Mouse (Mus musculus) inflammation-experienced regulatory T-cells, adult 6 months (primary cell): ENCODE results near the gene Ncor2. TPM values are rescaled to one million over a fixed set of nuclear protein-coding genes. Genes with fewer than 3 reads are reported as not detected.
"Not testable (repeated sequence)": the region's sequence is repeated elsewhere in the genome, so short reads cannot be mapped to it uniquely, and the experiment has no call there.

ENCODE experiments used
- ATAC-seq: one replicate; pipeline ENCODE4 v1.8.0; 2017
- polyA plus RNA-seq, 3 experiments: library from polyadenylated mRNA; unstranded; fragments of 100-300 nt; shearing (Covaris generic); gene quantifications; one replicate each; pipeline ENCODE4 v1.2.1; 2017

Ncor2 gene
- polyA plus RNA-seq: 1 to 10 TPM; 3.9 to 6.7 (median 4.7) TPM

DNA sequence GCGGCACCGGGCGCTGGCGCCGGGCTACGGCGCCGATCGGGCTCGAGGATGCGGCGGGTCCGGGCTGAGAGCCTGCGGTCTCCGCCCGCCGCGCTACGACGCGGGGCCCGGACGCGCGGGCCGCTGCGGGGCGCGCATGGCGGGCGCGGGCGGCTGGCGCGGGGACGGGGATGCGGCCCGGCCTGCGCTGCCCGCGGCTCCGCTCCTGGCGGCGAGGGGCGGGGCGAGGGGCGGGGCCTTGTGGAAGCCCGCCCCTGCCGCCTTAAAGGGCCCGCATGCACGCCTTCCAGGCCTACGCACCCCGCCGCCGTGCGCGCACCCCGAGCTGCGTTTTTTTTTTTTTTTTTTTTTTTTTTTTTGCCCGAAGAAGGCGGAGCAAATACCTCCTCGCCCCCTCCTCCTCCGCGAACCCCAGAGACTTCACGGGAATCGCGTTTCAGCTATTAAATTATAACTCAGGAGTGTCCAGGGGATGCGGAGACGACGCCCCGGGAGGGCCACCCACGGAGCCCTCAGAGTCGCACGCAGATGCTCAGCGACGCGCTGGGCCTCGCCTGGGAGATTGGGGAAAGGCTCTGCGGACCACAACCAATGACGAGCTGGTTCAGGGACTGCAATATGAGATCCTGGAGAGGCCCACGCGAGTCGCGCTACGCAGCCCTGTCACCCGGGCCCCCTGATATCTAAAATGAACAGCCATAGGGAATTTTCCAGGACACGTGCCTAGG is at the start of gene Ncor2:
Ncor2 (minus strand) TSS at position 213 of the 728 bp plus-strand sequence.
- peak; percentile 47 for ATAC-seq

GRCm38 (mm10) chr5:125227699-125228098 is 48.7 kb upstream of the Ncor2 start:
- ATAC-seq: no peak

GRCm38 (mm10) chr5:125226229-125226634 is 47.2 kb upstream of the Ncor2 start:
- ATAC-seq: no peak

GRCm38 (mm10) chr5:125224925-125225324 is 45.9 kb upstream of the Ncor2 start:
- no peak for ATAC-seq

DNA sequence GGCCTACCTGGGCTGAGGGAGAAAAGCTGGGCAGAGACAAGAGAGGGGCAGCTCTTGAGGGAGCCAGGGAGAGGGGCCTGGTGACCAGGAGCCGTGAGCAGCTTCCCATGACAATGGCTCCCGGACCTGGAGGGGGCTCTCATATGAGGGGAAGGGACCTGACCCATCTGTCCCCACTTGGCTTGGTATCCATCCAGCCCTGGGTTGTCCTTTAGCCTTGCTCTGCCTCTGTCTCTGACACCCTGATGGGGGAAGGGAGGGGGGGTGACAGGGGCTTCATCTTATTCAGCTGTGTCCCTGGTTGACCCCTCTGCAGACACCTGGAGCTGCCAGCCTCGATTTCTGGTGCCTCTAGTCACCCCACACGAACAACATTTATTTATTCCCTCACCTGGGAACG is 44.9 kb upstream of the Ncor2 start:
- no peak for ATAC-seq

- ATAC-seq: no peak
These were observed 43.7 kb upstream of the Ncor2 start for GRCm38 (mm10) chr5:125222706-125223105.

GRCm38 (mm10) chr5:125221868-125222267 is 42.8 kb upstream of the Ncor2 start:
- no peak for ATAC-seq

DNA sequence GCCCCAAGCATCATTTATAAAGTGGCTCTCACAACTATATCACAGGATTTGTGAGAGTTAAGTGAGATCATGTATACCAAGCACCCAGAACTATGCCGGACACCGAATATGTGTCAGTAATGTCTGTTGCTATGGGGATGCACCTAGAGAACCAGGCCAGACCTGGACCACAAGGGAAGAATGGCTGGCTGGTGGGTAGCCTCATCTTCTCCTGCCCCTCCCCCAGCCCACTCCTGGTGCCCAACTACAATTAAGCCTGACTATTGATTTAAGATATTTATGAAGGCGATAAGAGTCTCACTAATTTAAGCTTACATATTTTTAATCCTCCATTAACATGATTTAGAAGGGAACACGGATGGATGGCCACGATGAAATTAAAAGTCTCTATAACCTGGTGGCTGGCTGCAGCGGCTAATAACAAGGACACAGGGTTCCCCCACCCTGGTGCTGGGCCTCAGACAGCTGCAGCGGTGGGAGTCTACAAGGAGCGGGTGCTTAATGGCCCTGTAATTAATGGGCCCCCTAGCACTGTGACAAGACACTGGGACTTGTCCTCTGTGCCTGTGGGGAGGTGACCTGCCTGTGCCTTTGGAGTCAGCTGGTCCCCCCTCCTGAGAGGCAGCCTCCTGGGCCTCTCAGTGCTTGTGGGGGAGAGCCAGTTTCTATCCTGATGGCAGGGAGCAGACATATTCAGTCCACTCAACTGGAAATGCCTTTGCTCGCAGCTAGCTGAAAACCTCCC is 38.6 kb upstream of the Ncor2 start:
- no peak for ATAC-seq

GRCm38 (mm10) chr5:125215930-125216459 is 37.0 kb upstream of the Ncor2 start:
- no peak for ATAC-seq

DNA sequence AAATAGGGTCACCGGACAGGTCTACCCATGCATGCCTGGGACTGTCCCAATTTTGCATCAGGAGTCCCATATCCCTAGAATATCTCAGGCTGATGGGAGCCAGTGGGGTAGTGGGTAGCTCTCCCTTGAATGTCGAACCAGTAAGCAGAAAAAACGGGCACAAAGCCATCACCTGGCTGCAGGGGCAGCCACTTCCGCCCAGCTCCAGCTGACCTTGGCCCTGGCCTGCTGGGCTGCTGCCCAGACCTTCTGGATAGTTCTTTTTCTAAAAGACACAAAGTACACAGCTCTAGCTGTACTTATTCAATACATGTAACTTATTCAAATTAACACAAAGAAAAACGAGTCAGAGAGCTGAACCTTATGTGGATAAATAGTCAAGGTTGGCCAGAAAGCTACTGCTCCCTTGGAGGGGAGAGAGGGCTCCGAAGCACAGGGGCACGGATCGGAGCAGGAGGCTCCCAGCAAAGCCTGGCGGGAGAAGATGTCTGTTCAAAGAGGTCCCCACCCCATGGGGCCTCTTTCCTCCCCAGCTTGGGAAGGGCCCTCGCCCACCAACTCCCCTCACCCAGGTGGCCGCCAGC is 36.4 kb upstream of the Ncor2 start:
- ATAC-seq: no peak

DNA sequence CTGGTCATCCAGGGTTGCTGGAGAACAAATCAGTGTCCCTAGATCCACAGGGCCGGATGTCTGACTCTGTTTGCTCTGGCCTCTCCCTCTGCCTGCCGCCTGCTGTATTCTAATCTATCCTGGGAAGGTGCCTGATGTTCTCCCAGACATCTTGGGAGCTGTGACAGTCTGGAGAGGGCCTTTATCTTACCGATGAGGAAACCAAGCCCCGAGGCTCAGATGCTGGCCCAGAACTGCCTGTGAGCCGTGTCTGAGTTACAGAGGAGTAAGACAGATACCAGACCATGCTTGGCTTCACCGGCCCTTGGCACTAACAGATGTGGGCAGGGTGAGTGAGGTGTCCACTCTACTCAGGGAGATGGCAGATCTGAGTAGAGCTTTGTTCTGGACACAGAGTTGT is 35.0 kb upstream of the Ncor2 start:
- no peak for ATAC-seq

- ATAC-seq: not testable (repeated sequence)
These were observed 25.9 kb upstream of the Ncor2 start for GRCm38 (mm10) chr5:125204910-125205309.

GRCm38 (mm10) chr5:125204199-125204815 is 25.3 kb upstream of the Ncor2 start:
- ATAC-seq: no peak

DNA sequence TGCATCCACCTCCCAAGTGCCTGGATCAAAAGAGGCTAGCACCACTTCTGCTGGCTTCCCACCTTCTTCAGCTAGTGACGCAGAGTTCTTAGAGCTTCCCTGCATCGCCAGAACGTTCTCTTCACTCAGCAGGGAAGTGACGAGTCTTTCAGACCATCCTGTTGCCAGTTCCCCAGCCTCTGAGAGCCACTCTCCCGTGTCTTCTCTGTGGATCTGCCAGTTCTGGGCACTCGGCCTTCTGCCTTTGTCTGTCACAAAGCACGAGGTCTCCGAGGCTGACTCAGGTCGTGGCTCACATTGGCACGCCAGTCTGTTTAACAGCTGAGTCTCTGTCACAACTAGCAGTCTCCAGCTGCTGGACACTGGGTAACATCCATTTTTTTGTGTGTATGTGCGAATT is 24.7 kb upstream of the Ncor2 start:
- no peak for ATAC-seq

DNA sequence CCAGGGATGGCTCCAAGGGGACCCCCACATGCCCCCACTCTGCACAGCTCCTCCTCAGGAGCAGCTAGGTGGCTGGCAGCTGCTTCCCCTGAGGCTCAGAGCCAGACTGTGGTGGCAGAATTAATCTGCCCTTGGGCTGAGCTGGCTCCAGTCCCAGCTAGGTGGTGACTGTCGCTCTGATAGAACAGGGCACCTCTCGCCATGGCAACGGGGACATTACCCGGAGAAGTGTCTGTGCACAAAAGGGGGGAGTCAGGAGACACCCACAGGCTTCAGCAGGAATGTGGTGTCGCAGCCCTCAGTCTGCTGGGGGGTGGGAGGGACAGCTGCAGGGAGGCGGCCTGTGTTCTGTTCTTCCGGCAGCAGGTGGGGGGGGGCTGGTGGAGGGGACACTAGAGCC is 24.1 kb upstream of the Ncor2 start:
- no peak for ATAC-seq

GRCm38 (mm10) chr5:125202100-125202499 is 23.1 kb upstream of the Ncor2 start:
- no peak for ATAC-seq

GRCm38 (mm10) chr5:125199086-125199485 is 20.1 kb upstream of the Ncor2 start:
- no peak for ATAC-seq

DNA sequence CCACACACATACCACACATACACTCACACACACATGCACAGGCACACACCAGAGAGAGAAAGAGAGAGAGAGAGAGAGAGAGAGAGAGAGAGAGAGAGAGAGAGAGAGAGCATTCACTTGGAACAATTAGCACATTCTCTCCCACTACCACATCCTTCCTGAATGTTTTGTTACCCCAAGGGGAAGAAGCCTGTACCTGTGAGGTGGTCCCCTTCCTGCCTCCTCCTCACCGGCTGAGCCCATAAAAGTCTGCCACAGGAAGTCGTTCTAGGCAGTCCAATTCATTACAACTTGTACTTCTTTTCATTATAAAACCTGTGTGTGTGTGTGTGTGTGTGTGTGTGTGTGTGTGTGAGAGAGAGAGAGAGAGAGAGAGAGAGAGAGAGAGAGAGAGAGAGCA is 18.3 kb upstream of the Ncor2 start:
- ATAC-seq: not testable (repeated sequence)

DNA sequence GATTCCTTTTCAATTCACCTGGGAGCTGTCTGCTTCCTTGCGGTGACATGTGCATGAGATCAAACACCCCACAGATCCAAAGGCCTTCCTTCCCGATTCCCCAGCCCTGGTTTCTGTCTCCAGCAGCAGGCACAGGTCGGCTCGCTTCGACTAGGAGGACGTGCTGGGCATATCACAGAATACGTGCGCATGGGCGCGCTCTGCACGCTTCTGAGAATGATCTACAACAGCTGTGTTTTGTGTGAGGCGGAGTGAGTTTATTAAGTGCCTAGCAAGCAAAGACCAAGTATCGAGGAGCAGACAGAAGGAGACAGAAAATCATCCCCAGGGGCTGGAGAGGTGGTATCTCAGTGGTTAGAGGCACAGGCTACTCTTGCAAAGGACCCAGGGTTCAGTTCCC is 17.0 kb upstream of the Ncor2 start:
- no peak for ATAC-seq

DNA sequence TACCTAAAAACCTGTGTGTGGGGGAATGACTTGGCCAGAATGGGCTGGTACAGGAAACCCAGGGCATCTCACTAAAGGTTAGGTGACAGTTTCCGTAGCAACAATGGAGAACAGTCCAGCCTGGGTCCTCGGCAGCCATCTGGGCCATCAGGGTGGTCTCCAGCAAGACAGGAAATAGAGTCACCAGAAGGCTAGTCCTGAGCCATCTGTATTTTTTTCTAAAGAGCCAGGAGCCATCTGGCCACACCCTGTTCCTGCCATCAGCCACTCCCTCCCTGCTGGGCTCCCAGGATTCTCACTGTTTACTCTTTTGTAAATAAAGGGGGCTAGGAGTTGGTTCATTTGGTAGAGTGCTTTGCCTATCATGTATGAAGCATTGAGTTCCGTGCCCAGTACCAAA is 16.1 kb upstream of the Ncor2 start:
- ATAC-seq: no peak

GRCm38 (mm10) chr5:125193478-125194439 is 14.7 kb upstream of the Ncor2 start:
- no peak for ATAC-seq

DNA sequence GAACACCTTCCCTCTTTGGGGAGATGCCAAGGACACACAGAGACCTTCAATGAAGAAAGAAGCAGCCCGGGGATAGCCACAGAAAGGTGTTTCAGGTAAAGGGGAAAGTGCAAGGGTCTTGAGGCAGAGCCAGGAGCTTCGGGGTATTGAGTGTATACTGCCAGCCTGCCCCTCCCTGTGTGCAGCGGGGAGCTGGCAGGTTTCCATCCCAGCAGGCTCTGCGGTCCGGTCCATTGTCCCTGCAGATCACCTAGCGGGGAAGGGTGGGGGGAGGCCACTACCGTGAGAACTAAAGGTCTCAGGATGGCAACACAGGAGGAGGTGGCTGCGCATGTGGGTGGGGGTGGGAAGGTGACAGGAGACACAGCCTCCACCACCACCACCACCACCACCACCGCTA is 12.6 kb upstream of the Ncor2 start:
- no peak for ATAC-seq
